Mouse (Mus musculus): ENCODE measurements around the gene Gm21987. TPM values are rescaled to one million over a fixed set of nuclear protein-coding genes. Genes with fewer than 3 reads are reported as not detected.
A peak's percentile ranks its signal among the peaks of the same experiment; 100 is the strongest.

The Gm21987 gene
- total RNA-seq, 2 experiments from 2014 or later: not detected

GRCm38 (mm10) chr16:38348217-38348761 is 1.4 kb downstream of the Gm21987 start:
- DNase-seq (ENCODE audit: low spot score in 2 of 2): no peak

- DNase-seq (ENCODE audit: low spot score in 2 of 2): no peak
These were observed 3.0 kb downstream of the Gm21987 start for GRCm38 (mm10) chr16:38349881-38350280.

GRCm38 (mm10) chr16:38350361-38350855 is 3.6 kb downstream of the Gm21987 start:
- no peak for DNase-seq (ENCODE audit: low spot score in 2 of 2)

GRCm38 (mm10) chr16:38350939-38351338 is 4.1 kb downstream of the Gm21987 start:
- no peak for DNase-seq (ENCODE audit: low spot score in 2 of 2)

GRCm38 (mm10) chr16:38352031-38352430 is 5.2 kb downstream of the Gm21987 start:
- DNase-seq (ENCODE audit: low spot score in 2 of 2): no peak

- DNase-seq (ENCODE audit: low spot score in 2 of 2): no peak
These were observed 6.0 kb downstream of the Gm21987 start for GRCm38 (mm10) chr16:38352851-38353250.

GRCm38 (mm10) chr16:38353642-38354041 is 6.8 kb downstream of the Gm21987 start:
- DNase-seq (ENCODE audit: low spot score in 2 of 2): no peak

- DNase-seq (ENCODE audit: low spot score in 2 of 2): no peak
These were observed 7.5 kb downstream of the Gm21987 start for GRCm38 (mm10) chr16:38354185-38354913.

- no peak for DNase-seq (ENCODE audit: low spot score in 2 of 2)
These were observed 11.5 kb downstream of the Gm21987 start for GRCm38 (mm10) chr16:38358256-38358812.

GRCm38 (mm10) chr16:38359241-38359640 is 12.4 kb downstream of the Gm21987 start:
- no peak for DNase-seq (ENCODE audit: low spot score in 2 of 2)

- no peak for DNase-seq (ENCODE audit: low spot score in 2 of 2)
These were observed 13.0 kb downstream of the Gm21987 start for GRCm38 (mm10) chr16:38359857-38360256.

- DNase-seq (ENCODE audit: low spot score in 2 of 2): no peak
These were observed 13.5 kb downstream of the Gm21987 start for GRCm38 (mm10) chr16:38360317-38360716.

- DNase-seq (ENCODE audit: low spot score in 2 of 2): no peak
These were observed 15.1 kb downstream of the Gm21987 start, which contains the start of gene Popdc2 for GRCm38 (mm10) chr16:38361933-38362332. Gene Popdc2, plus strand, starts transcription at chr16:38362209.

- DNase-seq (ENCODE audit: low spot score in 2 of 2): no peak
These were observed 15.8 kb downstream of the Gm21987 start for GRCm38 (mm10) chr16:38362493-38363255.

- DNase-seq (ENCODE audit: low spot score in 2 of 2): no peak
These were observed 16.4 kb downstream of the Gm21987 start for GRCm38 (mm10) chr16:38363256-38363595.

GRCm38 (mm10) chr16:38363657-38364056 is 16.8 kb downstream of the Gm21987 start:
- DNase-seq (ENCODE audit: low spot score in 2 of 2): no peak

- peak; percentile 28 to 33 for DNase-seq (ENCODE audit: low spot score in 2 of 2)
These were observed 18.6 kb downstream of the Gm21987 start for GRCm38 (mm10) chr16:38365390-38365789.

- peak in 1 of 2 experiments; percentile 42 for DNase-seq (ENCODE audit: low spot score in 2 of 2)
These were observed 19.4 kb downstream of the Gm21987 start for GRCm38 (mm10) chr16:38366231-38366630.

GRCm38 (mm10) chr16:38368336-38368735 is 21.5 kb downstream of the Gm21987 start:
- DNase-seq (ENCODE audit: low spot score in 2 of 2): peak; percentile 84 to 90

GRCm38 (mm10) chr16:38369000-38369399 is 22.2 kb downstream of the Gm21987 start:
- DNase-seq (ENCODE audit: low spot score in 2 of 2): no peak

- no peak for DNase-seq (ENCODE audit: low spot score in 2 of 2)
These were observed 22.6 kb downstream of the Gm21987 start for GRCm38 (mm10) chr16:38369431-38369830.
